Mouse (Mus musculus): ENCODE data around the gene Uggt2.

Uggt2 gene

GRCm38 (mm10) chr14:118980358-118980757 lies 118.9 kb downstream of the Uggt2 start:
- no peak for DNase-seq

GRCm38 (mm10) chr14:118979571-118980325 lies 119.5 kb downstream of the Uggt2 start:
- DNase-seq, result no peak

GRCm38 (mm10) chr14:118977136-118977816 lies 122.0 kb downstream of the Uggt2 start:
- DNase-seq, result no peak

GRCm38 (mm10) chr14:118972268-118972667 lies 127.0 kb downstream of the Uggt2 start:
- DNase-seq, result no peak

GRCm38 (mm10) chr14:118967646-118968045 lies 131.6 kb downstream of the Uggt2 start:
- DNase-seq, result no peak

DNA sequence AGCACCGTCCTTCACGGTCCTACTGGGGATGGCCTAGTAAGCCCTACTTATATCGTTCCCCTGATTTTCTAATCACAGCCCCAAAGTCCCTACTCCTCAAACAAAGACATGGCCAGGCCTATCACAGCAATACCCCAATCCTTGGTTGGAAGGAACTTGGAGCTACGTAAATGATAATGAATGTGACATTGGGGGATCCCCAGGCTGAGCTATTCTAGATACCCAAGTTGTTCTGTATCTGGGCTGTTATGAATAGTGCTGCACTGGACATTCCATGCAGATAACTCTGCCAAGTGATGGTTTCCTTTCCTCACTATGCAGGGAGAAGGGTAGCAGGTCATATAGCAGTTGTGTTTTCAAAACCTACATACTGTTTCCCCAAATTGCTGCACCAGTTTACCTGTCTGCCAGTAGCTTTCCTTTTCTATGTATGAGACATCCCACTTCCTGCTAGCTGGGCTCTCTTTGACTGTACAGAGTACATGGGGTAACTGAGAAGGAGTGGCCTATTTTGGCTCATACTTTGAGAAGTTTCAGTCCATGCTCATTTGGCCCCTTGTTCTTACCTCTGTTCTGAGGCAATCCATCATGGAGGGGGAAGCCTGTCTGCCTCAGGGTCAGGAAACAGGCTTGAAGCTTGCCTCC lies 133.8 kb downstream of the Uggt2 start:
- no peak for DNase-seq

DNA sequence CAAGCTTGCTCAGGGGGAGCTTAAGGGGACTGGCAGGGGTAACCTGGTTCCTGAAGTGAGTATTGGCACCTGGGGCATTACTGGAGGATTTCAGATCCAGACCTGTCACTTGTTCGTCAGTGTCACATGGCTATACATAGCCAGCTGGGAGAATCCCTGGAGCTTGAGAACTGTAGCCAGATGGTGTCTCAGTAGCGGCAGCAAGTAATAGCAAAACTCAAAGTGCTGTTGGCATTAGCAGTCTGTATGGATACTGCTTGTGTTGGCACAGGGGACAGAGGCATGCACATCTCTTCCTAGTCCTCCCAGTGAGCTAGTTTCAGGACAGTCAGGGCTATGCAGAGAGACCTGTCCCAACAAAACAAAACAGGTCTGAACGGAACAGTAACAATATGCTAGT lies 141.2 kb downstream of the Uggt2 start:
- no peak for DNase-seq

GRCm38 (mm10) chr14:118951912-118952583 lies 147.2 kb downstream of the Uggt2 start:
- DNase-seq, result no peak

DNA sequence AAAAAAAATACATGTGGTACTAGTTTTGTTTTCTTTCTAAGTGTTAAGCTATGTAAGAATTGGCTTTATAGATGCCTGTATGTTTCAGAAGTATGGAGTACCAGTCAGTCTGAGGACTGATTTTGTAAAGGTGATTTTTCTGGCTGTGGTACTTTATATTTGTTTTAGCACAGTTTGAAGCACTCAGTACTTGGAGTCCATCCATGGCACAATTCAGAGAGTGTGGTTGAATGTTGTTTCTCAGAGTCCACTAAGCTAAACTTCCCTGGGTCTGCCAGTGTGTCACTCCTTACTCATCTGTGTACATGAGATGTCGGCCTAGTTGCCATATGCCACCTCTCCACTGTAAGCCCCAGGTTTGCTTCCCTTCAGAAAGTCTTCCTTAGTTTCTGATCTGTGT lies 150.4 kb downstream of the Uggt2 start:
- no peak for DNase-seq

GRCm38 (mm10) chr14:118944702-118945101 lies 154.5 kb downstream of the Uggt2 start:
- no peak for DNase-seq

- DNase-seq, result no peak
Measured at GRCm38 (mm10) chr14:118942076-118942475, 157.2 kb downstream of the Uggt2 start.

DNA sequence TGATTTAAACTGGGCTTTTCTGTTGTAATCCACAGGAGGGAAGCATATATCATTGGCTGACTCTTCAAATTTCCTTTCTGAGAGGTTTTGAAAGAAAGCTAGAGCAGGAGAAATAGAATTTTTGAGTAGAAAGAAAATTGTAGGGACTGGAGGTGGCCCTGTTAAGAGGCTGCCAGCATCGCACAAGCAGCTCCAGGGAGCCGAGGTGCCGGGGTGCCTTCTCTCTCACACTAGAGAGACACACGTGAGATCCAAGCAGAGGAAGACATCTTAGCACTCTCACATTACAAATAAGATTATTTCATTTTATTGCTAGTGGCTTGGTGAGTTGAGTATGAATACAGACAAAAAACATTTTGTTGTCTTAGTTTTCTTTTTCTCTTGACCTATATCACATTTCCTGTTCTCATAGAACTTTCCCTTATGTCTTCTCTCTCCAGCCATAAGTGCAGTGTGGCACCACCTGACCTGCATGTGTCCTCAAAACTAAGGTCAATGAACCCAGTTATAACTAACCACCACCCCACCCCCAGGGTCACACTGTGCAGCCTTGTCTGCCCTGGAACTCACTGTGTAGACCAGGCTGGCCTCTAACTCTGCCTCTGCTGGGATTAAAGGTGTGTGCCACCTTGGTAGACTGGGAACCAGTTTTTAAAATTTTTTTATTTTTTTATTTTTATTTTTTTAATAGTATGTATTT lies 158.3 kb downstream of the Uggt2 start:
- DNase-seq, result no peak

- DNase-seq, result no peak
Measured at GRCm38 (mm10) chr14:118938551-118938950, 160.7 kb downstream of the Uggt2 start.

DNA sequence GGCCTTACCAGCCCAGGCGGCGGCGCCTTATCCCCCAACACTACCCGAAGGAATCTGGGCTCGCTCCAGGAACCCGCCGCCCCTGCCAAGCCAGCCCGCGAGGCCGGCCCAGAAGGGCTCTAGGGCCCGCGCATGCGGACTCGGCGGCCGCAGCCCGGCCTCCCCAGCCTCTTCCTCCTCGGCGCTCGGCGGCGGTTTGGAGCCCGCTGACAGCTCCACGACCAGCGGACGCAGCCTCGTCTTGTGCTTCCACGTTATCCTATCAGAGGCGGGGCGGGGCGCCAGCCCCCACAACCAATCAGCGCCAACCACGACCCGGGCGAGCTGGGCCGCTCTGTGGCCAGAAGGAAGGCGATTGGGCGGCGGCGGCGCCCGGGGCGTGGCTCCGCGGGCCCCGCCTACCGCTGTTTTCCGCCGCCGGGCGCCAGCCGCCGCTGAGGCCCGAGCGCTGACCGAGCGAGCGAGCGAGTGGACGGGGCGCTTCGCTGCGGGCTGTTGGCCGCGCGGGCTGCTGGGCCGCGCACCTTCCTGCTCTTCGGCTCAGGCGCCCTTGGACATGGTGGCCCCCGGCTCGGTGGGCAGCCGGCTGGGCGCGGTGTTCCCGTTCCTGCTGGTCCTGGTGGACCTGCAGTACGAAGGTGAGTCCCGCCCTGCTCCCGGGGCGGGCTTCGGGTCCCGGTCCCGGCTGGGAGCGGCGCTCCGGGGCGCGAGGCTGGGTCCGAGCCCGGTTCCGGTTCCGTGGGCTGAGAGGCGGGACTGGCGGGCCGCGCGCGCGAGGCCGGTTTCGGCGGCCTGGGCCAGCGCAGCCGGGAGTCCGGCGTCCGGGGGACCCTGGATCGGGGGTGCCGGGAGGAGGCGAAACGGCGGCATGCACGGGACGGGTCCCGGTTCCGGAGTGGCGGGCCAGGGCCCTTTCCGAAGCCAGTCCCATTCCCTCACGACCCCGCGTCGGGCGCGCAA lies 161.4 kb downstream of the Uggt2 start, which contains the start of gene Dnajc3:
Gene Dnajc3 (plus strand): TSS at position 444 of the 960 bp plus-strand sequence.
- DNase-seq, result peak; percentile 100

- DNase-seq, result no peak
Measured at GRCm38 (mm10) chr14:118936952-118937351, 162.3 kb downstream of the Uggt2 start.

- no peak for DNase-seq
Measured at GRCm38 (mm10) chr14:118936236-118936635, 163.0 kb downstream of the Uggt2 start.
